Mouse (Mus musculus) midbrain, postnatal 0 days (tissue): ENCODE measurements at regions not wholly inside any gene's neighbourhood (a gene's known extent, or its start where the extent isn't known, plus 50 kb on each side); places are given as distances from the start of the nearest gene placed in this dataset.

Source experiments
- ATAC-seq: fragments of 200-750 bp; cut with Nextera tagmentation; 2 replicates; pipeline ENCODE4 v1.8.0; 2017; ENCODE audit warnings: moderate number of reproducible peaks, mild to moderate bottlenecking, moderate TSS enrichment, moderate library complexity; ENCODE audit not compliant: low FRiP score
- DNase-seq: peaks from one replicate; pipeline ENCODE4 v3.0.0-alpha.2; 2015; ENCODE audit warnings: low spot score
- H3K27ac ChIP-seq: fragments of 300-500 bp; sonication (generic); 2 replicates; pipeline ENCODE4 v1.5.1; 2014; ENCODE audit warnings: low read depth, mild to moderate bottlenecking, low read length, mixed read lengths
- H3K27me3 ChIP-seq: fragments of 300-500 bp; sonication (generic); 2 replicates; pipeline ENCODE4 v1.6.1; 2014; ENCODE audit warnings: low read length, control low read depth, mixed read lengths; ENCODE audit not compliant: insufficient read depth
- H3K36me3 ChIP-seq: fragments of 300-500 bp; sonication (generic); 2 replicates; pipeline ENCODE4 v1.6.1; 2014; ENCODE audit warnings: low read length, control low read depth, mixed read lengths; ENCODE audit not compliant: insufficient read depth
- H3K4me1 ChIP-seq: fragments of 300-500 bp; sonication (generic); 2 replicates; pipeline ENCODE4 v1.6.1; 2014; ENCODE audit warnings: mild to moderate bottlenecking, control low read depth, antibody characterized with exemption, low read length, mixed read lengths; ENCODE audit not compliant: insufficient read depth
- H3K4me2 ChIP-seq: fragments of 300-500 bp; sonication (generic); 2 replicates; pipeline ENCODE4 v1.6.1; 2014; ENCODE audit warnings: low read depth, mild to moderate bottlenecking, low read length, mixed read lengths; ENCODE audit not compliant: poor library complexity, severe bottlenecking
- H3K4me3 ChIP-seq: fragments of 300-500 bp; sonication (generic); 2 replicates; pipeline ENCODE4 v1.5.1; 2014; ENCODE audit warnings: low read depth, mild to moderate bottlenecking, low read length, moderate library complexity
- H3K9ac ChIP-seq: fragments of 300-500 bp; sonication (generic); replicated peaks from 2 replicates; pipeline ENCODE4 v1.6.1; 2014; ENCODE audit warnings: mild to moderate bottlenecking, low read length, moderate library complexity, mixed read lengths; ENCODE audit not compliant: poor library complexity, severe bottlenecking
- H3K9me3 ChIP-seq: fragments of 300-500 bp; sonication (generic); 2 replicates; pipeline ENCODE4 v1.6.1; 2016; ENCODE audit warnings: low read length, control low read depth
- CTCF ChIP-seq: IDR thresholded peaks from 2 replicates; pipeline ENCODE4 v1.5.1; 2016; ENCODE audit warnings: antibody characterized with exemption, mild to moderate bottlenecking
- WGBS: fragments of 180-500 bp; shearing (Covaris S2); extraction: QIAGEN DNeasy Blood & Tissue Kit; methylation state at CpG from one replicate; pipeline ENCODE4 v1.1.7; 2014; 5-methylcytosine and 5-hydroxymethylcytosine counted together

- no peaks in the 10 kb centered on the region for H3K9me3 ChIP-seq
- H3K4me1 ChIP-seq, result no peaks in the 10 kb centered on the region
- no peak overlapping the region for H3K4me3 ChIP-seq
- H3K9ac ChIP-seq, result no peak overlapping the region
- H3K27ac ChIP-seq, result no peak overlapping the region
- H3K36me3 ChIP-seq, result no peaks in the 10 kb centered on the region
- WGBS, result 80% methylated on average over 4 of the region's 4 CpGs
- no peak for TF ChIP-seq CTCF
- ATAC-seq (no peak), DNase-seq (no peak)
- no peaks in the 10 kb centered on the region for H3K27me3 ChIP-seq
- no peak overlapping the region for H3K4me2 ChIP-seq
These were observed 199.1 kb upstream of the Egflam start for GRCm38 (mm10) chr15:7597335-7597734.

GRCm38 (mm10) chr15:7597805-7598204, 199.6 kb upstream of the Egflam start:
- no peak for ATAC-seq
- no peaks in the 10 kb centered on the region for H3K9me3 ChIP-seq
- no peak overlapping the region for H3K4me3 ChIP-seq
- no peaks in the 10 kb centered on the region for H3K27me3 ChIP-seq
- H3K9ac ChIP-seq, result no peak overlapping the region
- TF ChIP-seq CTCF, result no peak
- no peak overlapping the region for H3K27ac ChIP-seq
- no peak for DNase-seq
- no peak overlapping the region for H3K4me2 ChIP-seq
- H3K4me1 ChIP-seq, result no peaks in the 10 kb centered on the region
- no peaks in the 10 kb centered on the region for H3K36me3 ChIP-seq

- no peak for DNase-seq
- ATAC-seq, result no peak
- 90% methylated on average over 2 of the region's 2 CpGs for WGBS
These were observed 203.3 kb upstream of the Egflam start for GRCm38 (mm10) chr15:7601540-7601939.

GRCm38 (mm10) chr15:7604847-7605246, 205.8 kb upstream of the Gdnf start:
- H3K4me2 ChIP-seq, result no peak overlapping the region
- no peak overlapping the region for H3K27ac ChIP-seq
- no peak overlapping the region for H3K9ac ChIP-seq
- DNase-seq, result no peak
- H3K4me3 ChIP-seq, result no peak overlapping the region
- H3K27me3 ChIP-seq, result no peaks in the 10 kb centered on the region
- H3K9me3 ChIP-seq, result no peaks in the 10 kb centered on the region
- ATAC-seq, result no peak
- WGBS, result 97% methylated on average over 3 of the region's 3 CpGs
- no peak for TF ChIP-seq CTCF
- no peaks in the 10 kb centered on the region for H3K4me1 ChIP-seq
- no peaks in the 10 kb centered on the region for H3K36me3 ChIP-seq

More at GRCm38 (mm10) chr15:7601540-7601939, 203.3 kb upstream of the Egflam start:
- Histone ChIP-seq H3K4me3 (no peak overlapping the region), H3K9ac (no peak overlapping the region), H3K4me1 (no peaks in the 10 kb centered on the region), H3K36me3 (no peaks in the 10 kb centered on the region), H3K4me2 (no peak overlapping the region), H3K27me3 (no peaks in the 10 kb centered on the region), H3K9me3 (no peaks in the 10 kb centered on the region), H3K27ac (no peak overlapping the region)
- TF ChIP-seq CTCF, result no peak

- no peak for DNase-seq
- no peaks in the 10 kb centered on the region for H3K36me3 ChIP-seq
- H3K4me2 ChIP-seq, result no peak overlapping the region
- no peak for ATAC-seq
- H3K27me3 ChIP-seq, result no peaks in the 10 kb centered on the region
- H3K4me3 ChIP-seq, result no peak overlapping the region
- H3K27ac ChIP-seq, result no peak overlapping the region
- H3K4me1 ChIP-seq, result no peaks in the 10 kb centered on the region
- no peak for TF ChIP-seq CTCF
- no peak overlapping the region for H3K9ac ChIP-seq
- H3K9me3 ChIP-seq, result no peaks in the 10 kb centered on the region
- 69% methylated on average over 2 of the region's 2 CpGs for WGBS
These were observed 192.7 kb upstream of the Gdnf start for GRCm38 (mm10) chr15:7617954-7618353.

- Histone ChIP-seq H3K4me1 (no peaks in the 10 kb centered on the region), H3K36me3 (no peaks in the 10 kb centered on the region), H3K4me3 (no peak overlapping the region), H3K9me3 (no peaks in the 10 kb centered on the region), H3K9ac (no peak overlapping the region), H3K27me3 (no peaks in the 10 kb centered on the region), H3K27ac (no peak overlapping the region), H3K4me2 (no peak overlapping the region)
- DNase-seq, result no peak
- 92% methylated on average over 2 of the region's 2 CpGs for WGBS
- ATAC-seq, result no peak
- TF ChIP-seq CTCF, result no peak
These were observed 187.6 kb upstream of the Gdnf start for GRCm38 (mm10) chr15:7623026-7623425.
